Mouse (Mus musculus) c-Kit-negative CD71-positive TER-119-positive erythroid progenitor cells, embryonic 14.5 days (primary cell): ENCODE measurements around the gene Six5.

Experiments
- DNase-seq: peaks from one replicate; pipeline ENCODE4 v3.0.0-alpha.2; 2013; ENCODE audit warnings: low read depth, low spot score

Six5 gene

DNA sequence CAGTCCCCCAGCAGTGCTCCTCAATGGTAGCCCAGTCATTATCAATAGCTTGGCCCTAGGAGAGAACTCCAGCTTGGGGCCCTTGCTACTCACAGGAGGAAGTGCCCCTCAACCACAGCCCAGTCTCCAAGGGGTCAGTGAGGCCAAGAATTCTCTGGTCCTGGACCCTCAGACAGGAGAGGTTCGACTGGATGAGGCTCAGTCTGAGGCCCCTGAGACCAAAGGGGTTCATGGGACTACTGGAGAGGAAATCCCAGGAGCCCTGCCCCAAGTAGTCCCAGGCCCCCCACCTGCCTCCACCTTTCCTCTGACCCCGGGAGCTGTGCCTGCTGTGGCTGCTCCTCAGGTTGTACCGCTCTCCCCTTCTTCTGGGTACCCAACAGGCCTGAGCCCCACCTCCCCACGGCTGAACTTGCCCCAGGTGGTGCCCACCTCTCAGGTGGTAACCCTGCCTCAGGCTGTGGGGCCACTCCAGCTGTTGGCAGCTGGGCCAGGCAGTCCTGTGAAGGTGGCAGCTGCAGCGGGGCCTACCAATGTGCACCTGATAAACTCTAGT, 2.1 kb downstream of the Six5 start:
- DNase-seq, result no peak

DNA sequence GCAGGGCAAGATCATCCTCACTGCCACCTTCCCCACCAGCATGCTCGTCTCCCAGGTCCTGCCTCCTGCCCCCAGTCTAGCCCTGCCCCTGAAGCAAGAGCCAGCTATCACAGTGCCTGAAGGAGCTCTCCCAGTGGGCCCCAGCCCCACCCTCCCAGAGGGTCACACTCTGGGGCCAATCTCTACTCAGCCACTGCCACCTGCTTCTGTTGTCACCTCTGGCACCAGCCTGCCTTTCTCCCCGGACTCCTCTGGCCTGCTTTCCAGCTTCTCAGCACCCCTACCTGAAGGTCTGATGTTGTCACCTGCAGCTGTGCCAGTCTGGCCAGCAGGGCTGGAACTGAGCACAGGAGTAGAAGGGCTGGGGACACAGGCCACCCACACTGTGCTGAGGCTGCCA, 2.8 kb downstream of the Six5 start:
- no peak for DNase-seq

DNA sequence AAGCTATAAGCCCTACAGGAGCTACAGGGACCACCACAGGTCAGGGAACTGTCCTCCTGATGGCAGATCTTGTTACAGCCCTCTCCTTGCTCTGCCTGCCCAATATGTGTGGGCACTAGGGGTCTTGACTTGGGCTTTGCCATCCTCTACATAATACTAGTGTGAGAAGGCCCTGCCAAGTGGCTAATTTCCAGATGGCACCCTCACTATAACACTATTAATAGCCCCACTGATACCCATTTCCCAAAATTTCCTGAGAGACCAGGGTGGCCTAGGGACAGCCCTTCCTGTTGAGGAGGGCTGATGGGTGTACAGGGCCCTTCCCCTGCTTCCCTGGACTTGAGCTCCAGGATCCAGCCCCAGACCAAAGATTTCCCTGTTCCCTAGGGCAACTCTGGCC, 3.5 kb downstream of the Six5 start:
- no peak for DNase-seq

DNA sequence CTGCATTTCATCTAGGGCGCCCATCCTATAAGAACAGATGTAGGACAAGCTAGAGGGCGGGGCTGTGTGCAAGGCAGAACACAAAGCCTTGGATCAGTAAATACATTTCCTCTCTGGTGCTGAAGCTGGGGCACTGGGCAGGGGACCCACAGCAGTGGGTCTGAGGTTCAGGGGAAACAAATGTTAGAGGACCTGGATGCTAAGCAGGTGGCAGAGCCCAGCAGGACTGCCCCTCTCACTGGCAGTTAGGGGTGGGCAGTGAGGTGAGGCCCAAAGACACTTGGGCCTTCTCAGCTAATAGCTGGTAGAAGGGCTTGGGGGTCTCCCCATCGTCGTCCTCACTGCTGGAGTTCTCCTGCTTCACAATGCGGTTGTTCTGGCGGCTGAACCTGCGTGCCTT, 4.4 kb downstream of the Six5 start:
- DNase-seq, result no peak

DNA sequence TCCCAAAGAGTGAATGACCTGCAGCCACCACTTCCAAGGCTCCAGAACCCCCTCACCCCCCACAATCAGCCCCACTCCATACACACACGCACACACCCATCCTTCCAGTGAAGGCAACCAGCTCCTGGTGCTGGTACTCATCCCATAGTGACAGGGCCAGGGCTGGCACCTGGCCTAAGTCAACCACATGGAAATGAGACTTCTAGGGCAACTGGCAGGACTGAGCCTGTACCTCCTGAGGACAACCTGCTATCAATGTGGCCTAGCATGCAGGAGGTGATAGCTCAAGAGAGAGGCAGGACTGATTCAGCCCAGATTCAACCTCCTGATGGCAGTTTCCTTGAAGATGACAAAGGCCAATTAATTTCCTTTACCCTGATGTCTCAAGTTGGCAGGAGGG, 5.9 kb downstream of the Six5 start:
- no peak for DNase-seq

DNA sequence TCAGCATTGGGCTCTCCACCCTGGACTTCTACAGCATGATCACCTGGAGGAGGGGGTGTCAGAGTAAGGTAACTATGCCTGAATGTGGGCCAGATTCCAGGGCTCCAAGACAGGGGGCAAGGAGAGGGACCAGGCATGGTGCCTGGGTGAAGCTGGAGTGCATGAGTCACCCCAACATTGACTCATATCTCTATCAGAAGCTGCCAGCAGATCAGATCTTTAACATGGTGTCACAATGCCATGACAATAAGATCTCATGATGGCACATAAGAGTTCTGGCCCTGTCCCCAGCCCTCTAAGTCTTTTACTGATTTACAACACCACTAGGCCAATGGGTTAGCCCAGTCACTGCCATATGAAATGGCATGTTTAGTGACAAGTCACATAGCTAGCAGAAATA, 9.3 kb downstream of the Six5 start:
- no peak for DNase-seq

DNA sequence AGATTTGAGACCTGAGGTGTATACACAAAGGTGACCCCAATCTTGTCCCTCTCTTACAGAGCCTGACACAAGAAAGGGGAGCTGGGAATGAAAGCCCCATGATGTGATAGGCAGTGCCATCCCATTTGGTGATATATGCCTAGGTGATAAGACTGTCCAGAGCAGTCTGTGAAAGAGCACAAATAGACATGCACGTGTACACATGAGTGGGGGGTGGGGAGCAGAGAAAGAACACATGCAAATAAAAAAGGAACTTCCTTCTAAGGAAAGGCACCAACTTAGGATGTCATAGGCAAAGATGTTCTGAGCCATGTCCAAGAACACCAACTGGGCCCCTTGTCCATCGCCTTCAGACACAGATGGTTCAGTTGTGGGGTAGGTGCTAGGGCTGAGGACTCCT, 10.1 kb downstream of the Six5 start:
- no peak for DNase-seq

DNA sequence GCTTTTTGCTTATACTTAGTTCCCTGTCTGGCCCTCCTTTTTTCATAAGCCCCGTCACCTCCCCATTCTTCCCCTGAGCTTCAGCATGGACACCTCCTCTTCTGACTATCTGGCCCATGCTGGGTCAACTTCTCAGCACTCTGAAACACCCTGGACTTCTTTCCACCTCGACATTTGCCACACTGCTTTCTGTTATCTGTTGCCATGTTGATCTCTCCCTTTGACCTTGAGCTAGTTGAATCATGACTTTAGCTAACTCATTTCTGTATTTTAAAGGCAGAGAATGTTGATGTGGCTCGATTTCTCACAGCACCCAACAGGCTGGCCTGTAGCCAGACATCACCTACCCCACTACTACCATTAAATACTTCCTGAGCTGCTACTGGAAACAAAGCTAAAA, 13.0 kb downstream of the Six5 start:
- no peak for DNase-seq

DNA sequence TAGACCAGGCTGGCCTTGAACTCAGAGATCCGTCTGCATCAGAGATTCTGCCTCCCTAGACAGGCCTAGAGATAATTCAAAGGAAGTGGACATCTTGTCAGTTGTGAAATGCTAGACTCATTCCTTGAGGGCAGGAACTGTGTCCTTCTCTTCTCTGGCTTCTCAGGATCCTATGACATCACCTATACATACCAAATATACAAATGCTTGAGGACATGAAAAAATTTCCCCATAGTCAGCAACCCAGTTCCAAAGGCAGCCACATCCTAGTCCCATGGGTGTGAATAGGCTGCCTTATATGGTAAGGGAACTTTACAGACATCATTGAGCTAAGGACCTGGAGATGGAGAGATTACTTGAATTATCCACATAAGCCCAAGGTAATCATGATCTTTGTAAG, 15.2 kb downstream of the Six5 start:
- no peak for DNase-seq

DNA sequence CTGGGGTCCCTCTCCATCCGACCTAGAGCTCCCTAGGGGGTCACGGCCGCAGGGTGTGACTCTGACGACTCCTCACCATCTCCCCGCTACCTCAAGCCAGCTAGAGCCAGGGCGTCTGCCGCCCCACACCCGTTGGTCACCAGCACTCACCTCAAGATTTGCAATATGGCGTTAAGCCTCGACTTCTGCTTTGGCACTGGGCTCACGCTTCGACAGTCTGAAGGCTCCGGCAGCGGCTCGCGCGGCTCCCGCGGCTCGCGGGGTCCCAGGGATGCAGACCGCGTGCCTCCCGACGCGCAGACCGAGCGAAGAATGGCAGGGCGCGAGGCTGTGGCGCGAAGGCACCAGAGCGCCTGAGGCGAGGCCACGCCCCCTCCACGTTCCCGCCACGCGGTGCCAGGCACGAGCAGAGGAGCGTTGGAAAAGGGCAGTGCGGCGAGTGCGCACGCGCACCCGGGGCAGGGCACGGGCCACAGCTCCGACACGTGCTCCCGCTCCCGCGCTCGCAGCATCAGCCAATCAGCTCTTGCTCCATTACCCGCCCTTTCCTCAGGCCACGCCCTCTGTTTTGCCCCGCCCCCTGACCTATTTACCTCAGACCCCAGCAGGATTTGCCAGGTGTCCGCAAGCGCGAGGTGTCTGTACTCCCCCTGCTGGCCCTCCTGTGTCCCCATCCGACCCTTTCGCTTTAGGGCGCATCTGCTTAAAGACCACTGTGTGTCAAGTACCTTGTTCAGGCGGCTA, 23.8 kb downstream of the Six5 start, which contains the start of gene Gm4969:
Gm4969 (minus strand) TSS at position 341 of the 744 bp plus-strand sequence.
- no peak for DNase-seq

DNA sequence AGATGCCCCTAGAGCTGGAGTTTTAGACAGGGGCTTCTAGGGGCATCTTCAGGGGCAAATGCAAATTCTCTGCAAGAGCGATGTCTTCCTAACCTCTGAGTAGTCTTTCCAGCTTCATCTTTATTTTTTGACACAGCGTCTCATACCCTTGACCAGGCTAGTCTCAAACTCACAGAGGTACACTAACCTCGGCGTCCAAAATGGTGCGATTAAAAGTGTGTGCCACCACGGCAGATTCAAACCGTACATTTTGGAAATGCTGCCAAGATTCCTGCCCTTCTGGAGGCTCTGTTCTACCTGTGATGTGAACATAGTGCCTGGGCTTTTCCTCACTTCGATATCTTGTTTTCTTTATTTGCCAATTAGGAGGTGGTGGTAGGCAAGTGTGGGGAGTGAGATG, 24.7 kb downstream of the Six5 start:
- DNase-seq, result no peak

DNA sequence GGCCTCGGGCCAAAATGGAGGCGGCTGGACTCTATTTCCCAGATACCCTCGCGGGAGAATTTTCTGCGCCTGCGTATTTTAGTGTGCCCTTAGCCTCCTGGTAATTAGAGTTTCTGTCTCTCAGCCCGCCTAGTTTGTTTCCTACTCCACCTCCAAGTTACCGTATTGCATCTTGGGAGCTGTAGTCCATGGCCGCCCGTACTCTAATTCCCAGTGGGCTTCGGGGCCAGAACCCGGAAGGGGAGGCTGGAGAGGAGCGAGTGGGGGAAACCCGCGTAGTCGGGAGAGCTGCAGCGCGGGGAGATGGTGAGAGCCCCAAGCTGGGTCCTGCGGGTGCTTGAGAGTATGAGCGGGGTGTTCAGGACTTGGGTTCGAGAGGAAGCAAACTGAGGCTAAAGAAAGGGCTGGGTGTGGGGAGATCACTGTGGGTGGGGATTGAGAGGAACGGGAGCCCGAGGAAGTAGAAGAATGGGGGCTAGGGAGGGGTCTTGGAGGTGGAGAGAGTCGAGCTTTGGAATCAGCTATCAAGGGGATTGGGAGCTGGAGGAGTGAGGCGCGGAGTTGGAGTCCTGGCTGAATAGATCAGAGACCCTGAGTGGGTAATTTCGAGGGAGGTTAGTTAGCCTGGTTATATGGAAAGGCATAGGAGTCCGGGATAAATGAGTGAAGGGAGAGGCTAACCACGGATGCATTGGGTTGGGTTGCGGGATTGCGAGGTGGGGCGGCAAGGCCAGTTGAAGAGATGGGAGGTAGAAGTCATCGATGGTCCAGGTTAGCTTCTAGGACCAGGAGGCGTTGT, 25.4 kb downstream of the Six5 start, which contains the start of gene Fbxo46:
Fbxo46 (plus strand) TSS at position 229 of the 799 bp plus-strand sequence.
- DNase-seq, result peak; percentile 91

DNA sequence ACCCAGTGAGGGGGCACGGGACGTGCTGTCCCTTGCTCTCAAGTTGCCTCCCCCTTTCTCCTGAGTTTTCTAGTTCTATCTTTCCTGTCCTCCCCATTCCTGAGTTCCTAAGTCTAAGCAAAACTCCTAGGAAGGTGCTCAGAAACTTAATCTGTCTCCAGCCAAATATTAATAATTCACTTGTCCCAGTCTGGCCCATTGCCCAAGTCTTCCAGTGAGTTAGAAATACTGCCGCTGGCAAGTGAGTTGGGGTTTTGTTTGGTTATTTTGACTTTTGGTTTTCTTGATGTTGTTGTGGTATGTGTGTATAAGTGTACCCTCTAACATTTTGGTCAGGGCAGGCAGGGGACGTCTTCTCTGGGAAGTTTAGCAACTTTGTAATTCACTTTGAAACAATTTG, 27.3 kb downstream of the Six5 start:
- no peak for DNase-seq

DNA sequence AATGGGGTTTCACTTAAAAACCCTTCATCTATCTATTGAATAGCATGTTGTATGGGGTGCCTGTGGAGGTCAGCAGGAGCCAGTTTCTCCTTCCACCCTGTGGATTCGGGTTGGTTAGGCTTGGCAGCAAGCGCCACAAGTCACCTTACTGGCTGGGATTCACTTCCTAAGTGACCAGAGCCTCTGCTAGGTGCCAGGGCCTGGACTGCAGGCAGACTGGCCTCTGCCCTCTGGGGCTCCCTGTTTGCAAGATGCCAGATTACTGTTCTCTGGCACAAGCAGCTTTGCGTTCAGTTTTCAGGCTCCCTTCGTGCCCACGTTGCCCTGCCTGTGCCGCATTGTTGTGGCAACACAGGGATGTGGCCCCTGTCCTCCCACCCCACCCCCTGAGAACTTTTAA, 30.3 kb downstream of the Six5 start:
- DNase-seq, result no peak

DNA sequence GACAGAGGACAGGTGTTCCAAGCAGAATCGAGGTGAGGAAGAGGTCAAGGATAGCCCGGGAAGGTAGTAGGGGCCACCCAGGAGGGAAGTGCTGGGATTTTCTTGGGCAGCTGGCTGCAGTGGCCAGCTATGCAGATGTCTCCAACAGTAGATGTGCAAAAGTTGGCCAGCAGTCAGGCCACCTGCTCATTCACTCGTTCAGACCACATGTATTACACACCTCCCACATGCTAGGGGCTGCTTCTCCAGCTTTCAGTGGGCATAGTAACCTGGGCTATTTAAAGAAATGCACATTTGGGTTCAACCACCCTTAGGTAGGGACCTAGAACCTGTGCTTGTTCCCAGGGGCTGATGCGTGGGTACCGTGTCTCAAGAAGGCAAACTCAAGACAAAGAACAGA, 33.4 kb downstream of the Six5 start:
- no peak for DNase-seq

DNA sequence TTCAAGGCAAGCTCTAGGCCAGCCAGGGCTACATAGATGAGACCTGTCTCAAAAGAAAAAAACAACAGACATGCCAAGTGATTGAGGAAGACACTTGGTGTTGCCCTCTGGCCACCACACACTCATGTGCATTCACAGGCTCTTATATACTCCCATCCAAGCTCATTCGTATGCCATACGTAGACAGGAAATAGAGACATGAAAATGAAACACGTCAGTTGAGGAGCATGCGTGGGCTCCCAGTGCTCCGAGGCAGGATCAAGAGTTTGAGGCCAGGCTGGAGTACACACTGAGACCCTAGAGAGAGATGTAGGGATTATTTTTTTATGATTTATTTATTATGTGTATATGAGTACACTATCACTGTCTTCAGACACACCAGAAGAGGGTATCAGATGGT, 35.0 kb downstream of the Six5 start:
- no peak for DNase-seq

DNA sequence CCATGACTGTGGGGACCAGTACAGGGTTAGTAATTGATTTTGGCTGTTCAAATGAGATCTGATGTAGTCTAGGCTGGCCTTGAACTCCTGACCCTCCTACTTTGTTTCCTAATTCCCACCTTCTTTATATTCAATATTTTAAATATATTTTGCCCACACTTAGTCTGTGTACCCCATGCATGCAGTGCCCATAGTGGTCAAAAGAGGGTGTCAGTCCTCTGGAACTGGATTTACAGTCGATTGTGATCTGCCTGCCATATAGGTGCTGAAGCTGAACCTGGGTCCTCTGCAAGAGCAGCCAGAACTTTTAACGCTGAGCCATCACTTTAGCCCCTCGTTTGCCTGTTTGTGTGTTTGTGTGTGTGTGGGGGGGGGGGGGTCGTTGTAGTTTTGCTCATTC, 36.3 kb downstream of the Six5 start:
- DNase-seq, result no peak

DNA sequence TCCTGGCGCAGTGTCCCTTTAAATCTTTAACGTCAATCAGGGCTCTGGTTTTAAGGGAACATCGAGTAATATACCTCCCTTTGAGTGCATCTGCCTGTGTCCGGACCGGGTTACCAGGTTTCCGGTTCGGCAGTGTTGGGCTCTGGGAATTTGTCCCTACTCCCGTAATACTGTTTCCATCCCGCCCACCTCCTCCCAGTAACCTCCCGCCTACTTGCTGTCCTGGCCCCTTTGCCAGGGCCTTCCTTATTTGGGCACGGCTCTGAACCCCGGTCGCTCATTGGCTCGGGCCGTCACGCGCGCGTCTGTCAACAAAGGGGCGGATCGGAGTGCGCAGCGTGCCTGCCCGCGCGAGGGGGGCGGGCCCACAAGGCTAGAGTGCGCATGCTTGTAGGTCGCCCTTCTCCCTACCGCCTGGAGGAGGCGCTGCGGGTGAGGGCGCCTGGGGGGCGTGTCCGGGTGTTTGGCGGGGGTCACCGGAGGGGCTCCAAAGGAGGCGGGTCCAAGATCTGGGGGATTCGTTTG, 37.0 kb downstream of the Six5 start:
- peak; percentile 60 for DNase-seq

DNA sequence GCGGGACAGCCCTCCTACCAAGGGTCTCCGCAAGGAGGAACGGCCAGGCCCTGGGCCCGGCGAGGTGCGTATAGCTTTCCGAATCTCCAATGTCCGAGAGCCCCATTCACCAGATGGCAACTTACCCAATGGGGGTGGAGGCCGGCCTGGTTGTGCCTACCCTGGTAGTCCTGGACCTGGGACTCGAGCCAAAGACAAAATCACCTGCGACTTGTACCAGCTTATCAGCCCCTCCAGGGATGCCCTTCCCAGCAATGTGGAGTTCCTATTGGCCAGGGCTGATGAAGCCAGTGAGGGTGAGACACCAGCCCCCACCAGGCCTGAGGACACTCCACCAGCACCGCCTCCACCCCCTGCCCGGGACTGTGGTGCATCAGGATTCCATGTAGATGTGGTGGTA, 41.8 kb downstream of the Six5 start:
- DNase-seq, result no peak

DNA sequence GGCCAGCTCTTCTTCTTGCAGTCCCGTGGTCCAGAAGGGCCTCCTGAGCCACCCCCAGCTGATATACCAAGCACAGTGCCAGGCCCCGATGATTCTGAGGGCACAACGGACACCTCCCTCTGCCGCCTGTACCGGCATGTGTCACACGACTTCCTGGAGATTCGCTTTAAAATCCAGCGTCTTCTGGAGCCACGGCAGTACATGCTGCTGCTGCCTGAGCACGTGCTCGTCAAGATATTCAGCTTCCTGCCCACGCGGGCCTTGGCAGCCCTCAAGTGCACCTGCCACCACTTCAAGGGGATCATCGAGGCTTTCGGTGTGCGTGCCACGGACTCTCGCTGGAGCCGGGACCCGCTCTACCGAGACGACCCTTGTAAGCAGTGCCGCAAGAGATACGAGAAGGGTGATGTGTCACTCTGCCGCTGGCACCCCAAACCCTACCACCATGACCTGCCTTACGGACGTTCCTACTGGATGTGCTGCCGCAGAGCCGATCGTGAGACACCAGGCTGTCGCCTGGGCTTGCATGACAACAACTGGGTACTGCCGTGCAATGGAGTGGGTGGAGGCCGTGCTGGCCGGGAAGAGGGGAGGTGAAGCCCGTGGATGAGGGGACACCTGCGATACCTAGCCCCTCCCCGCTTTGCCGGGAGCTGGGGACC, 42.4 kb downstream of the Six5 start:
- DNase-seq, result no peak

DNA sequence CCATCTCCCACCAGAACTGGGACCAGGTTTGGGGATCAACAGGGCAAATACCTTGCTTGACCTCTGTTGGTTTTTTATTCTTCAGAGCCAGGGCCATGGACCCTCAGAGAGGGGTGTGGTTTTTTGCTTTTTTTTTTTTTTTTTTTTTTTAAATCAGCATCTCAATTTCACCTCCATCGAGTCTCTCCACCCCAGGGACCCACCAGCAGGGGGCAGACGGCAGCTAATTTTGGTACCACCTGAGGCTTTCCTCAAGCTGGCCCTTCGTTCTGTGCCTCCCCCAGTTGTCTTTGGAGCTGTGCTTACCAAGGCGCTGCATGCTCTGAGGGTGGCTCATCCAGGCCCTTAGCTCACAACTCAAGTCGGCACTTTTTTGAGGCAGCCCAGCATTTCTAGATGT, 43.0 kb downstream of the Six5 start:
- no peak for DNase-seq

DNA sequence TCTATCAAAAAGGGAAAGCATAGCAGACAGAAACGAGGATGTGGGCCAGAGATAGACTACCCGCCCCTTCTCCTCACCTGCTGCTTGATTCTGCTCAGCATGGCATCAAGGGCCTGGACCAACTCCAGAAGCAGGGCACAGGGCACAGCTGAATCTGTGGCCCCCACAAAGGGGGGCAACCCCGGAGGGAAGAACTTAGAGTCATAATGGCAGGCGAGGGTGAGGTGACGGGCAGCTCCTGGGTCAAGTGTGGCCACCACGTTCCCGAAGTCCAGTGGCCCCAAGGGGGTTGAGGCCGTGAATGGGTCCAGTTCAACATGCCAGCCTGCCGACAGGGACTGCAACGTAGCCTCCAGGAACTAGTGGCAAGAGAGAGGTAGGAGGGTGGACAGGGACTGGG, 52.4 kb downstream of the Six5 start:
- no peak for DNase-seq
